ENCODE assay signal across 16 mouse cellular contexts in genomic region chr1:128463478-128463877, GRCm38 (mm10).
"Had no signal": no experiment of that assay in that cellular context is flagged by ENCODE, and none has a peak within 500 bp of the region (broad histone marks: within the 10 kb centered on the region; RNA-seq: fewer than 3 reads in every experiment).

No protein-coding gene starts in this region.

- DNase-seq: kidney, adult 18-20 months; kidney, adult 9 months; kidney, postnatal 14 days; kidney, postnatal 4 days; left cerebral cortex, postnatal 4 days; lung, embryonic 14.5 days; lung, postnatal 36 days; right cerebral cortex, adult 18-20 months; right cerebral cortex, postnatal 25 days; spleen, adult 18-20 months; thymus, adult 18-20 months; thymus, postnatal 36 days had no signal

- ATAC-seq: intestine, embryonic 16.5 days; liver, embryonic 12.5 days; lung, postnatal 0 days; midbrain, embryonic 15.5 days had no signal
